Mouse (Mus musculus) frontal cortex, postnatal 10 days (tissue): ENCODE data around the gene Poln.

ENCODE experiments used
- DNase-seq, 2 experiments: peaks; one replicate each; pipeline ENCODE4 v3.0.0; 2022; ENCODE audit warnings: low spot score in 2 of 2, mixed read lengths in 1 of 2

The Poln gene

GRCm38 (mm10) chr5:34186961-34187391, 17.7 kb upstream of the Poln start:
- DNase-seq = peak in 1 of 2 experiments; percentile 25

- DNase-seq = peak; percentile 6 to 8
Measured at GRCm38 (mm10) chr5:34186391-34186790, 17.1 kb upstream of the Poln start.

GRCm38 (mm10) chr5:34185791-34186190, 16.5 kb upstream of the Poln start:
- peak; percentile 4 to 5 for DNase-seq

- DNase-seq = peak; percentile 2 to 3
Measured at GRCm38 (mm10) chr5:34185051-34185580, 15.9 kb upstream of the Poln start.

- peak; percentile 6 to 8 for DNase-seq
Measured at GRCm38 (mm10) chr5:34183976-34184375, 14.7 kb upstream of the Poln start.

DNA sequence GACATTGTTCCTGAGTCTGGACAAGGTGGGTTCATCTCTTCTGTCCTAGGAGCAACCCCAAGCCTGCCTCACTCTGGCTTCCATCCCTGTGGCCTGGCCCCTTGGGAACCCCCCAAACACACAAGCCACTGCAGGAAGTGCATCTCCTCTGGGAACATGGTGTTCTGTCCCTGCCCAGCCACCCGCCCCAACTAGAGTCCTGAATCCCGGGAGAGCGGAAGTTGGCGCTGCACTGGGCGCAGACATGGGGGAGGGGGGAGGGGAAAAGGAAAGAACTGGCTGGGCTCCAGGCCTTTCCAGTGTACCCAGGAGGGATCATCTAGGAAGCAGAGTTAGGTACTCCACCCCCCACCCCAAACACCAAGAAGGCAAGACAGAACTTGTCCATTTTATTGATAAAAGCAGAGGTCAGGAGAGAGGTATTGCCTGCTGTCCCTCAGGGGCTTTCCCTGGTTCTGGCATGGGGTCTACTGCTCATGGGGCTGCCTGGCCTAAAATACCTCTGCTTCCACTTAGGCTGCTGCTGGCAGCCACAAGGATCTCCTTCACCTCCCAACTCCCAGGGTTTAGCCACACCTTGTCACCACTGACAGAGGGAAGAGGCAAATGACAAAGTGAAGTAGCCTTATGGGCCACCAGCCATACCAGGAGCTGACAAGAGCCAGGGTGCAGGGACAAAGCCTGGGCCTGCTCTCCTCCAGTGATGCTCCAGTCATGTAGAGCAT, 14.1 kb upstream of the Poln start:
- peak; percentile 12 to 32 for DNase-seq

GRCm38 (mm10) chr5:34182486-34182885, 13.2 kb upstream of the Poln start:
- DNase-seq = peak; percentile 5 to 6

DNA sequence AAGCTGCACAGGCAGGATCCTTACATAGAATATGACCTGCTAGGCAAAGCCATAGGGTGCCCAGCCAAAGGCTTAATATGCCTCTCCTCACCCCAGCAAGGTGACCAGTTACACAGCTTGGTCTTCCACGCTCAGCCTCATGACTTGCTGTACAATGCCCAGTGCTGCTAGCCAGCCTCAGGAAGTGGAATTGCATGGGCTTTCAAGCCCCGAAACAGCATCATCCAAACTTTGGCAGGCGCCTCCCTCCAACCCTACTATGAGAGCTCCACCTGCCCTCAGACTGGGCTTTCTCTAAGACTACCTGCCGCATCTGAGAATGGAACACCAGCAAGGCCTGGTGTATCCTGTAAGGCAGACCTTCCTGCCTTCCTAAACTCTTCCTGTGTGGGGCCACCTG, 8.6 kb upstream of the Poln start:
- DNase-seq = no peak

- no peak for DNase-seq
Measured at GRCm38 (mm10) chr5:34177091-34177490, 7.8 kb upstream of the Poln start.

GRCm38 (mm10) chr5:34176691-34177090, 7.4 kb upstream of the Poln start:
- DNase-seq = peak in 1 of 2 experiments; percentile 6

DNA sequence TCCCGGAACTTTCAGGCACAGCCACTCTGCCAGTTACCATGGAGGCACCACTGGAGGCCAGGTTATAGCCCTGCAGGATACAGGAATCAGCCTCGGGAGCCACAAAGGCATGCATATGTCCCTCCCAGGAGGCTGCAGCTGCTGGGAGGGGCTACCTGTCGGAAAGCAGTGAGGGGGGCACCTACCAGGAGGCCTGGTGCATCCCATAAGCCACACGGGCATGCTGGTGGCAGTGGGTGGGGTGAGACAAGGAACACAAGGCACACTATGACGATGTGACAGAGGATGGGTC, 6.1 kb upstream of the Poln start:
- no peak for DNase-seq

DNA sequence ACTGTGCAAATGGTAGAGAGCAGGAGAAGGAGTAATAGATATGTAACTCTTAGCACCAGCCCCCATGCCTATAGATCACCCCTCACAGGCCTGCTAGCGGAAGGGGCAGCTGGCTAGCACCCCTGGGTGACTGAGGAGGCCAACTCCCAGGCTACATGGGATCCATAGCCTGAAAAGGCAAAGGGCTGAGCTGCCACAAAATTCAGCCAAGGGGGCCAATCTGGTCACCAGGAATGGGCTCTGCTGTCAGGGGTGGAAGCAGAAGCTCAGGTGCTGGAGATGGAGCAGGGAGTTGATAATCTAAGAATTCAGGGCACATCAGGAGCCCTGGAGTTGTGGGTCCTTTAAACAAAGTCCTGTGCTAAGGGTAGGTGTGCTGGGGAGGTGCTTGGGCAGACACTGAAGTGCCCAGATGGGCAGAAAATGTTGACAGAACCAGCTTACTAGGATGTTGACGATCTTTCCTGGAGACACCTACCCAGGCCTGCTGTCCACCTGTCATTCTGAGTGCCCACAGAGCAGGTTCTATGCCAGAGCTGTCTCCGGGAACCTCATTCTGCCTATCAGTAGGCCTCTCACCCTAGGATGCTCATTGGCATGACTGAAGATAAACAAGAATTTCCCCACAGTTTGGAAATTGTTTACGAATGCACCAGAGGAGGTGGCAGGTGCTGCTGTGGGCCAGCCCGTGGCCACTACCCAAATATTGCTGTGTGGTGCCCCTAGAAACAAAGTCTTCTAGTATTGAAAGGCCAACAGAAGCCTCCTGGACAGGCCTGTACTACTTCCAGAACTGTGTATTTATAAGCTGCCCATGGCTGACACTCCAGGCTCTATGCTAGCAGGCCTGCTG, 5.5 kb upstream of the Poln start:
- DNase-seq = peak in 1 of 2 experiments; percentile 5

DNA sequence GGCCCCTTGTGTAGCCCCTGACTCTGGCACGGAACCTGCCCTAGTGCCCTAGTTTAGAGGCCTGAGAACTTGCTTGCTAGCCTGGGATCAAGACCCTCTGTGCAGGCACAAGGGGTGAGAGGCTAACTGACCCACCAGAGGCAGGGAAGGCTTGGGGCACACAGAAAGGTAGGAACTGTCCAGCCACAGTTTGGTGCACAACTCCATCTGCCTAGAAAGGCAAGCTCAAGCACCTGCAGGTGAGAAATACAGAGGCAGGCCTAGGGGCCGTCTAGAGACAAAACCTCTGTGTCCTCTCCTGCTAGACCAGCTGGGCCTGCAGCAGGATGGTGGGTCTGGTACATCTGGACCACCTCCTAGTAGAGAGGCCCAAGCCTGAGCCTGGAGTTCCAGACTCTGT, 4.8 kb upstream of the Poln start:
- DNase-seq = peak in 1 of 2 experiments; percentile 5

DNA sequence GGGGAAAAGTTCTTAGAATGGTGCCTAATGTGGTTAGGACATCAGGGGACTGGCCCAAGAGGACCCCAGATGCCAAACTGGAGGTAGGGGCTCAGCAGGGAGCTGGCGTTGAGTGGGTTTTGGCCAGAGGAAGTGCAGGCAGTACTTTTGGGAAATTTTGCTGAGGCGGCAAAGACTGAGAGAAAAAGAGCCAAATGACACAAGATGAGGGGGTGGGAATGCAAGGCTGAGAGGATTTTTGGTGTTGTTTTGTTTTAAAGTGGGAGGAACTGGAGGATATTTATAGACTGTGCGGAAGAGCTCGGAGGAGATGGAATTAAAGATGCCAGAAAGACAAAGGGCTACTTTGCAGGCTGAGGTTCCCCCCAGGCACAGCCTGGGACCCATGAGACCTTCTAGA, 1.5 kb upstream of the Poln start:
- DNase-seq = peak in 1 of 2 experiments; percentile 16

DNA sequence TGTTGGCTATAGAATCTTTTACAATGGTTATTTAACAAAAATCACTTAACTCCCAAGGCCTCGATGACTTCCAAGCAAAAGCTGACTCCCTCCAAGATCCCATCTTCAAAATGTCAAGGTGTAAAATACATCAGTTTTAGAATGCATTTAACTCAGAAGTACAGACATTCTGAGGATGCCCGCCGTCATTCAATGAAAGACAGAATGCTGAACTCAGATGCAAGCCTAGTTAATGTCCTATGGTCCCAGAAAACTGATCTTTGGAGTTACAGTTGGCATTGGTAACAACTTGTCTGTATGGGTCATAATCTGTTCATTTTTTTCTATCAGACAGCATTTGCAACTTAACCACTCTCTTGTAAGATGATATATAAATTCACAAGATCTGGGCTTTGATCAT, 706 bp upstream of the Poln start:
- no peak for DNase-seq

GRCm38 (mm10) chr5:34167857-34168256, 1.4 kb downstream of the Poln start:
- DNase-seq = no peak

GRCm38 (mm10) chr5:34165793-34166192, 3.5 kb downstream of the Poln start:
- DNase-seq = no peak

DNA sequence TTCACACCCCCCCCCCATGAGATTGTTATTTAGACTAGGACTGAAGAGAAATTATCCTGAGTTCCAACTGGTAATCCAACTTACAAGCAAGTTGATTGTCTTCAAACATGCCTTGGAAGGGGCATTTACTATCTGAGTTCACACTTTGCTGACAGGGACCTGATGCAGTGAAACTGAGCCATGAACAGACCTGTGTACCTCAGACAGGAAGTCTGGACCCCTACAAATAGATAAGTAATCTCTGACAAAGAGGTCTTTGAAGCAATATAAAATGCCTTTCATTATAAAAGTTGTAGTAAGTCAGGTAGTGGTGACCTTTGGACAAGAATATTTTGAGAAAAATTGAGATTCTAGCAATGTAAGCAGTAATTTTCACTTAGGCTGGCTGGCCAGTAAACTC, 20.8 kb downstream of the Poln start:
- no peak for DNase-seq

DNA sequence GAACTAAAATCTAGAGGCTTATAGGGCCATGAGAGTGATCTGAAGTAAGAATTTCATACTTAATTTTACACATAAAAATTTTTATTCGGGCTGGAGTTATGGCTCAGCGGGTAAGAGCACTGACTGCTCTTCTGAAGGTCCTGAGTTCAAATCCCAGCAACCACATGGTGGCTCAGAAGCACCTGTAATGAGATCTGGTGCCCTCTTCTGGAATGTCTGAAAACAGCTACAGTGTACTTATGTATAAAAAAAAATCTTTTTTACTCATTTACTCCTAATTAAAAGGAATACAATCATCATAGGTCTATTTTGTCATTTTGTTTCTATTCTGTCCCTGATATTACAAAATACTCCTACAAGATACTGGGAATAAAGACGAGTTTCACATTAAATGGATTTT, 21.7 kb downstream of the Poln start:
- no peak for DNase-seq

DNA sequence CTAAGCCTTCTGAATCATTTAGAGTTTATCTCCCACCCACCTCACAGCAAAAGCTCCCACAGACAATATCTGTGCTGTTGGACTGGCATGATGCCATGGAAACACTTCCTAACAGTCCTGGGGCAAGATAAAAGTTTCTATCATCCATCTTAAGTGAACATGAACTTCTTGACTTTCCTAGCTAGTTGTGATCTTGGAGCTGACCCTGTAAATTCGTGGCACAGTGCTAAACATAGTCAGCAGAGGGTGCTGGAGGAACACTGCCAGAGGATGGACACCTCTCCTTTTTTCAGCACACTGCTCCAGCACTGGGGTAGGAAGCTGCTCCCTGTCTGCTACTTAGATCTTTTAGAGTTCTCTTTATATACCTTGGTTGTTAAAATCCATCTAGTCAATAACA, 29.5 kb downstream of the Poln start:
- DNase-seq = peak in 1 of 2 experiments; percentile 14

DNA sequence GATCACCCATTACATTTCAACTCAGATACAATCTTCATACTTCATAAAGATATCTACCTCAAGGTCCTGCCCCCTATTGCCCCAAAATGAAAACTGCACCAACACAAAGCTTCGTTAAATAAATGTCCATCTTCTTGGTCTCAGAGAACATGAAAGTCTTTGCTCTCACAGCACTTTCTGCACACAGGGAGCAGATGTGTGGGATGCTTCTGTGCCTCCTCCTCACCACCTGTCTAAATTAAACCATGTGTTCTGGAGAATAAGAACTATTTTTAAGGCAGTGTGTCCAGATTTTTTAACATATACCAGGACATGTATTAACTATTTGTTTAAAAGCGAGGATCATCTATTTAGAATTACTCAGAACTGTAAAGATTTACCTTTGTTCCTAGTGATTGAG, 36.5 kb downstream of the Poln start:
- no peak for DNase-seq

DNA sequence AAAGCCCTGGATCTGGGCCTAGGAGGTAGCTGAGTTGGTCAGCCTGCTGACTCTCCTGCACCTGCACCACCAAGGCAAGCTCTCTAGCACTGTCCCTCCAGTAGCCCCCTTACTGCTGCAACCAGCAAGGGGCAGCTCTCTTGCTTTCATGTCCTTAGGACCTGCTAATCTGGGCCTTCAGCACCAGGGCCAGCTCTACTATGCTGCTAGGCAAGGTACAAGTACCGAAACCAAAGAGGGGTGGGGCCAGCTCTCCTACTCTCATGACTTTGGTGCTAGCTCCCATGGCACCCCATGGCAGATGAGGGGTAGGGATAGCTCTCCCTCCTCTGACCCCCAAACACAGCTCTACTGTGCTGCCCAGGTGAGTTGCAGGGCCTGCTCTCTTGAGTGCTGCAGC, 45.1 kb downstream of the Poln start:
- no peak for DNase-seq
